Mouse (Mus musculus) CD4-positive, CD25-positive, alpha-beta regulatory T cell, adult 2 months (primary cell): ENCODE measurements around the gene Olfr56.

Source experiments
- DNase-seq: peaks from one replicate; pipeline ENCODE4 v3.0.0-alpha.2; 2012; ENCODE audit warnings: low read depth, low spot score

Gene Olfr56

DNA sequence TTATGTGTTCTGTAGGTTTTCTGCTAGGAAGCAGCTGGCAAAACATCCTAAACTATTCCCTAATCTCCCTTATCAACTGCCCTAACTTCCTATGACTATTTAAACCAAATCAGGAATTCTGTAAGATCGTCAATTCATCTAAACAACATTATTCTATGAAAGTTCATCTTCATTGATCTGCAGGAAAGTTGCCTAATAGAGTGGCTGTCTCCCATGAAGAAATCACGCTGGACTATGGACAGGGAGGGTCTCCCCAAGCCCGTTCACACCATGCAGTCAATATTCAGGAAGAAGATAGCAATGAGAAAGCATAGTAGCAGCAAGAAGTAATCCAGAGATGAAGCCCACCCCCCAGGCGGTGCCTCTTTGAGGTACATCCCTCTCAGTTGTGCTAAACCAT is 112.5 kb downstream of the Olfr56 start:
- DNase-seq, result no peak

DNA sequence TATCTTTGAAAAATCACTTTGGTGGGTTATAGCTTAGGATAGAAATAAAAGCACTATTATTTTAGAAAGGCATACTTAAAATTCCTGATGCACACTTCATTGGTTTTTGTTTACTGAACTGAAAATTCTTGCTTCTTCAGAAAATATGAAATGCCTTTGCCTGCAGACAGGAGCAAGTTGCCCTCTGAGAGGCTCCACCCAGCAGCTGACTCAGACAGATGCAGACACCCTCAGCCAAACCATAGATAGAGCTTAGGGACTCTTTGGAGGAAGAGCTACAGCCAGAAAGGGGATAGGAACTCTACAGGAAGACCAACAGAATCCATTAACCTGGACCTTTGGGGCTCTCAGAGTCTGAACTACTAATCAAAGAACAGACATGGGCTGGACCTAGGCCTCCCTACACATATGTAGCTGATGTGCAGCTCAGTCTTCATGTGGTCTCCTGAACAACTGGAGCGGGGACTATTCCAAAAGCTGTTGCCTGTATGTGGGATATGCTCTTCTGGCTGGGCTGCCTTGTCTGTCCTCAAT is 113.4 kb downstream of the Olfr56 start:
- no peak for DNase-seq

- peak; percentile 43 for DNase-seq
Measured at GRCm38 (mm10) chr11:49092786-49093185, 114.1 kb downstream of the Olfr56 start.

GRCm38 (mm10) chr11:49093861-49094660 is 115.4 kb downstream of the Olfr56 start:
- peak; percentile 70 for DNase-seq

DNA sequence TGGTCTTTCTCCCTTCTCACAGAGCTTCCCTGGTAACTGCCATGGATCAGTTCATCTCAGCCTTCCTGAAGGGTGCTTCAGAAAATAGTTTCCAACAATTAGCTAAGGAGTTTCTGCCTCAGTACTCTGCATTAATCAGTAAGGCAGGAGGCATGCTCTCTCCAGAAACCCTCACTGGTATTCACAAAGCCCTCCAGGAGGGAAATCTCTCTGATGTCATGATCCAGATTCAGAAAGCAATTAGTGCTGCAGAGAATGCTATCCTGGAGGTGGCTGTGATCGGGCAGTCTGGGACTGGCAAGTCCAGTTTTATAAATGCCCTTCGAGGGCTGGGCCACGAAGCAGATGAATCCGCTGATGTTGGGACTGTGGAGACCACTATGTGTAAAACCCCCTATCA is 116.7 kb downstream of the Olfr56 start:
- DNase-seq, result no peak

DNA sequence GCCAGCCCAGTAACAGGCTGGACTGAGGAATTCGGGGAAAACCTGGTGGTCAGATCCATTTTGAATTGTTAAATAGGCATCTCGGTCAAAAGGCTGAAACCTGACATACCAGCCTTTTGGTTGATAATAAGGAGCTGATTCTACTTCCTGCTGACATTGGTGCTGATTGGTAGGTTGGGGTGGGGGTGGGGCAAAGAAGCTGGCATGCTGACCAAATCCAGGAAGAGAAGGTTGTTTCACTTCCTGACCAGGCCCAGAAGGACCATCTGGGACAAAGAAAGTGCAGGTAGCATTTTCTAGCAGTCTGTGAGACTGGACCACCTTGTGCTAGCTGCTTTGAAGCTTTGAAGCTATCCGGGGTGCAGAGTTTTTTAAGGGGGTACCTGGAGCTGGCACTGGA is 121.7 kb downstream of the Olfr56 start:
- peak; percentile 73 for DNase-seq

GRCm38 (mm10) chr11:49101500-49101899 is 122.8 kb downstream of the Olfr56 start:
- no peak for DNase-seq

GRCm38 (mm10) chr11:49103047-49103693 is 124.5 kb downstream of the Olfr56 start:
- DNase-seq, result peak; percentile 95

- DNase-seq, result no peak
Measured at GRCm38 (mm10) chr11:49105752-49106151, 127.1 kb downstream of the Olfr56 start.

- peak; percentile 2 for DNase-seq
Measured at GRCm38 (mm10) chr11:49107650-49108537, 129.2 kb downstream of the Olfr56 start.

GRCm38 (mm10) chr11:49108833-49109232 is 130.1 kb downstream of the Olfr56 start:
- DNase-seq, result peak; percentile 84

DNA sequence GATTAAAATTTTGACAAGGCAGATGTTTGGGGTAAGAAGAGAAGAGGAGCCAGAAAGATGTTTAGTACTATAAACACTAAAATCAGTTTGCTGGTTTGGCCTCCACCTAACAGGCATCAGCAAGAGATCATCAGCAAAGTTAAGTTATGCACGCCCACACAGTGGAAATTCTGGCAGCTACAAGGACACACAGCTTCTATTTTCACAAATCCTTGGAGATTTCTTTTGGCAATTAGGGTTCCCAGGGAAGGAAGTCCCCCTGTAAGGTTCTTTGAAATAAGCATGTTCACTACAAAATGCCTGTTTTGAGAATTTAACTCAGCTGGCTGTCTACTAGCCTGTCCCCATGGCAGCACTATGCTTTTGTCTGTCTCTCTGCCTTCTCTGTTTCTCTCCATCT is 132.3 kb downstream of the Olfr56 start:
- no peak for DNase-seq

- no peak for DNase-seq
Measured at GRCm38 (mm10) chr11:49112624-49113219, 134.0 kb downstream of the Olfr56 start.

- no peak for DNase-seq
Measured at GRCm38 (mm10) chr11:49114158-49114557, 135.5 kb downstream of the Olfr56 start.

DNA sequence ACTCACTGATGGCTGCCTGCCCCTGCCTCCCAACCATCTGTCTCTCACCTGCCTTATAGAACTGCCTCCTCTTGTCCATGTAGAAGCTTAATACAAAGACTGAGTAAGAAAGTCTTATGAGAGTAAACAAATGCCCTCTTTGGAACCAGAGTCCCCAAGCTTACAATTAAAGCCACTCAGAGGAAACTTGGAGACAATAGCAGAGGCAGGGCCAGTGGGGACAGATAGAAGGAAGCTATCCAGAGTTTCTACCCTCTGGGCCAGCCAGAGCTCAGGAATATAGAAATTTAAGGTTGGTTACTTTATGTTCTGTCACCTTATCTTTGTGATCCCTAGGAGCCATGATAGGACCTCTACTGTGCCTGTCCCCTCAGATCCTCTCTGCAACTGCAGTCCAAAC is 136.1 kb downstream of the Olfr56 start, which contains the start of gene Olfr1396:
TSS of gene Olfr1396 (minus strand) at position 101 of the 400 bp plus-strand sequence.
- no peak for DNase-seq

DNA sequence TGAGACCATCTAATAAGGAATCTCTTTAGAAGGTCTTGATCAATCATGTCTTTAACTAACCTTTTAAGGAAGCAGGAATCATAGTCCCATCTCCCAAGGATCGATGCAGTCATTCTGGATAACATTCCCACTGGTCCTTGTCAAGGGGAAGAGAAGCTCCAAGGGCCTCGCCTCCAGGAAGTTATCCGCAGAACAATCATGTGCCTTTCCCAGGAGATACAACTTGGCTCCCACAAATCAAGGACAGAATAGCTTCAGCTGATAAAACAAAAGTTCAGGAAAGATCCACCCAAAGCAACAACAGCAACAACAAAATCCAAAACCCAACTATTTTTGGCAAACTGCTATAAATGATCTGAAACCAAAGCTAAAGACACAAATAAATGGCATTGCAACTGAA is 140.9 kb downstream of the Olfr56 start:
- no peak for DNase-seq

DNA sequence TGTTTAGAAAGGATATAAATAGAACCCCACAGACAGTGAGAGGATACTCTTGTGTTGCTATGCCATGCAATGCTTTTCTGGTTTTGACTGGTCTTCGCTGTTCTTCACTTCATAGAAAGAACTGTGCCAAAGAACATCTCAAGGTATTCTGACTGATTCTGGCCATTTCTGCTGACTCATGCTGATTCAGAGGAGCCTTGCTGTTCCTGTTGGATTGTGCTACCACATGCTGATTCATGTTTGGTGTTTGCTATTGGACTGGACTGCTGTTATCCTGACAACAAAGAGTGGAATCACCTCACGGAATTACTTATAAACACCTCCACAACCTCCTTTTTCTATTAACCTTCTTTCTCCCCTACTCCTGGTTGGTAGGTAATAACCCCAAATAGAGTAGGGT is 145.5 kb downstream of the Olfr56 start:
- DNase-seq, result no peak

GRCm38 (mm10) chr11:49141974-49142373 is 163.3 kb downstream of the Olfr56 start, which contains the start of gene Olfr1395:
TSS of gene Olfr1395 (plus strand) at chr11:49142274.
- DNase-seq, result no peak

DNA sequence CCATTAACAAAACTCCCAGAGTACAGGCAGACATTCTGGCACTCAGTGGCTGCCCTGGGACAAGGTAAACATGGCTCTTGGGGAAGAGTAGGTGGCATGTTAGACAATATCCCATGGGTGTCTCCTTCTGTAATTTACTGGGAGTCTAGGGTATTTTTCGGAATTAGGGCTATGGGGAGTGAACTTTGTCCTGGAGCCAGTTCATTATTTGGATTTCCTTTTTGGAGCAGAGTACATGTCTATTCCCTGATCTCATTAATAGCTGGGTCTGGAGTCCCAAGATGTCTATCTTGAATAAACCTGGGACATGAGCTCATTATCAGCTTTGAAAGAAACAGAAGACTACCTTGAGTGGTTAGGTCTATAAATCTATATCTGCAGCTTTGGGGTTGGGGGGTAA is 175.4 kb downstream of the Olfr56 start, which contains the start of gene Olfr1394:
TSS of gene Olfr1394 (plus strand) at position 301 of the 400 bp plus-strand sequence.
- no peak for DNase-seq

- no peak for DNase-seq
Measured at GRCm38 (mm10) chr11:49156821-49157814, 178.4 kb downstream of the Olfr56 start.
